Mouse (Mus musculus) right cerebral cortex, postnatal 10 days (tissue): ENCODE results near the gene Klf15.

Source experiments
- DNase-seq, 2 experiments: peaks; one replicate each; pipeline ENCODE4 v3.0.0; 2021; ENCODE audit warnings: low spot score in 2 of 2

The Klf15 gene

GRCm38 (mm10) chr6:90463890-90464421 is 1.6 kb downstream of the Klf15 start:
- peak in 1 of 2 experiments; percentile 43 for DNase-seq

- DNase-seq, result no peak
These were observed 2.8 kb downstream of the Klf15 start for GRCm38 (mm10) chr6:90465028-90465640.

- DNase-seq, result no peak
These were observed 3.7 kb downstream of the Klf15 start for GRCm38 (mm10) chr6:90466079-90466478.

GRCm38 (mm10) chr6:90466847-90467410 is 4.6 kb downstream of the Klf15 start:
- DNase-seq, result no peak

- no peak for DNase-seq
These were observed 5.8 kb downstream of the Klf15 start for GRCm38 (mm10) chr6:90468216-90468615.

GRCm38 (mm10) chr6:90469041-90469440 is 6.7 kb downstream of the Klf15 start:
- no peak for DNase-seq

- DNase-seq, result no peak
These were observed 7.9 kb downstream of the Klf15 start for GRCm38 (mm10) chr6:90470255-90470654.

- peak; percentile 78 to 83 for DNase-seq
These were observed 8.7 kb downstream of the Klf15 start for GRCm38 (mm10) chr6:90470947-90471541.

GRCm38 (mm10) chr6:90472079-90472478 is 9.7 kb downstream of the Klf15 start:
- DNase-seq, result no peak

- no peak for DNase-seq
These were observed 10.3 kb downstream of the Klf15 start for GRCm38 (mm10) chr6:90472697-90473096.

- DNase-seq, result no peak
These were observed 11.4 kb downstream of the Klf15 start for GRCm38 (mm10) chr6:90473630-90474360.

GRCm38 (mm10) chr6:90474361-90474750 is 12.0 kb downstream of the Klf15 start:
- no peak for DNase-seq

GRCm38 (mm10) chr6:90475176-90475853 is 12.9 kb downstream of the Klf15 start:
- no peak for DNase-seq

GRCm38 (mm10) chr6:90475854-90476212 is 13.5 kb downstream of the Klf15 start:
- no peak for DNase-seq

- peak; percentile 57 to 69 for DNase-seq
These were observed 14.7 kb downstream of the Klf15 start for GRCm38 (mm10) chr6:90476941-90477518.

GRCm38 (mm10) chr6:90484249-90484648 is 21.9 kb downstream of the Klf15 start:
- no peak for DNase-seq

GRCm38 (mm10) chr6:90484876-90485275 is 22.5 kb downstream of the Klf15 start:
- DNase-seq, result peak; percentile 47 to 79

GRCm38 (mm10) chr6:90486176-90486921 is 24.0 kb downstream of the Klf15 start, which contains the start of gene Aldh1l1:
Gene Aldh1l1, plus strand, starts transcription at chr6:90486427.
- DNase-seq, result no peak

- DNase-seq, result no peak
These were observed 25.2 kb downstream of the Klf15 start for GRCm38 (mm10) chr6:90487531-90487930.

GRCm38 (mm10) chr6:90489532-90489931 is 27.2 kb downstream of the Klf15 start:
- no peak for DNase-seq

- DNase-seq, result peak; percentile 64 to 80
These were observed 28.6 kb downstream of the Klf15 start for GRCm38 (mm10) chr6:90490976-90491375.
